Mouse (Mus musculus): ENCODE measurements around the gene Tfip11. TPM values are rescaled to one million over a fixed set of nuclear protein-coding genes. Genes with fewer than 3 reads are reported as not detected.

Tfip11 gene
- total and polyA plus RNA-seq, 3 experiments, result 34.6 to 44.7 TPM; not detected in 1

DNA sequence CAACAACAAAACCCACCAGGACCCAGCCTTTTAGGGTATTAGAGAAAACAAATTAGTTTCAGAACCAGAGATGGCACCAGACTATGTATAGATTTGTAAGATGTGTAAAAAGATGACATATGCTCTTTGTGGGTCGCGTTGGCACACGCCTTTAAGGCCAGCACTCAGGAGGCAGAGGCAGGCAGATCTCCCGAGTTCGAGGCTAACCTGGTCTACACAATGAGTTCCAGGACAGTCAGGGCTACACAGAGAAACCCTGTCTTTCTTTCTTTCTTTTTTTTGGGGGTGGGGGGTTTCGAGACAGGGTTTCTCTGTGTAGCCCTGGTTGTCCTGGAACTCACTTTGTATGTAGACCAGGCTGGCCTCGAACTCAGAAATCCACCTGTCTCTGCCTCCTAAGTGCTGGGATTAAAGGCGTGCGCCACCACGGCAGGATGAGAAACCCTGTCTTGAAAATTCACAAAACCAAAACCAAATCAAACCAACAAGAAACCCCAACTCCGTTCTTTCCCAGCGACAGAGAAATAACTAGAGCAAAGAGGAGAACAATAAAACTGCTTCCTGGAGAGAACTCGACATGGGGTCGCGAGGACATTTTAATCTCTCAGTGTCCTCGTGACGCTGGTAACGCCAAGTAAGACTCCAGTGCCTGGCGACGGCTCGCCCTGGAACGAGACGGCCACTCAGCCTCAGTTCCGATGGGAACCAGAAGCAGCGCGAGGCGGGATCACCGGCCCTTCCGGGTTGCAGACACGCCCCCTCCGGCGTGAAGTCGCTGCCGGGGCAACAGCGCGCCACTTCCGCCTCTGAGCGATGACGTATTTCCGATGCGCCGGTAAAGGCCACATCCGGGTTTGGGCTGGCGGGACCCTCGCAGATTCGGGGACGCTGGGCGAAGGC lies at the start of gene Tfip11 (continued):
- TF ChIP-seq CHD2 (IDR thresholded peaks at IDR 0.05; ENCODE audit: low read length) (0 out of 2 replicates have a peak, but pooled peaks have one; percentile 17), MYB (IDR thresholded peaks at IDR 0.05; ENCODE audit: low read depth, low read length) (no peak), EP300 (IDR thresholded peaks at IDR 0.05; ENCODE audit: low read depth in 1 of 2, low read length in 2 of 2) (no peak), POLR2AphosphoS5 (IDR thresholded peaks at IDR 0.05; ENCODE audit: borderline replicate concordance, low read depth, low read length) (no peak), BHLHE40 (IDR thresholded peaks at IDR 0.05; ENCODE audit: borderline replicate concordance, low read depth, low read length) (no peak)

DNA sequence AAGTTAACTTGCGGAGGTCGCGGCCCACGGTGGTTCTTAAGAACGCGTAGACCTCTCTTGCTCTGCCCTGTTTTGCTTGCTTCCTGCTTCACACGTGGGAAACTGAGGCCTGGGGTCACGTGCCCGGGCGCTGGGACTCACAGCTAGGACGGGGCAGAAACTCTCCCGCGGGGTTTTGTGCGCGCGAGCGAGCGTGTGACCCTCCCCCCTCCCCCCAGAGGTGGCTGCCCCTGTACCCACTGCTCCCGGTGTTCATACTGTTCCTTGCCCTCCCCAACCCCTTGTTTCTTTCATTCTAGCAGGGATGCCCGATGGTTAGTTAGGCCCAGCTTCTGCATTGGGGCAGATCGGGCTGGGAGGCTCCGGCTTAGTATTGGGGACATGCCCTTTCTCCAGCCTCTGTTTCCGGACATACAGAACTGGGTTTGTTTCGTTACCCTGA lies 49.2 kb upstream of the Tfip11 start:
- peak; percentile 77 for DNase-seq (ENCODE audit: low read depth, low spot score)
- Histone ChIP-seq H3K4me3 (ENCODE audit: control insufficient read depth in 1 of 2, insufficient read depth in 1 of 2, low read depth in 2 of 2, low read length in 2 of 2) (peak overlapping the region; percentile 83 to 86), H3K4me1 (ENCODE audit: control insufficient read depth in 1 of 2, insufficient read depth in 2 of 2, low read length in 2 of 2) (peaks cover 6 to 51% of the 10 kb centered on the region in 2 experiments), H3K9ac (ENCODE audit: control insufficient read depth, low read depth, low read length, poor library complexity, severe bottlenecking) (peak overlapping the region; percentile 87), H3K27ac (ENCODE audit: control insufficient read depth, low read depth, low read length) (peak overlapping the region; percentile 50), H3K36me3 (ENCODE audit: control insufficient read depth in 1 of 2, insufficient read depth in 2 of 2, low read length in 2 of 2) (peaks cover 0 to 33% of the 10 kb centered on the region in 2 experiments; a peak in 2 of 4 replicates), H3K27me3 (ENCODE audit: control insufficient read depth in 1 of 2, insufficient read depth in 2 of 2, low read length in 2 of 2) (no peaks in the 10 kb centered on the region), H3K9me3 (replicated peaks; ENCODE audit: insufficient read depth, low read length) (no peaks in the 10 kb centered on the region), H3K79me2 (ENCODE audit: control insufficient read depth, insufficient read depth, low read length, poor library complexity) (peaks cover 49% of the 10 kb centered on the region)
- TF ChIP-seq CHD2 (IDR thresholded peaks at IDR 0.05; ENCODE audit: low read length) (no peak), MEF2A (IDR thresholded peaks at IDR 0.05; ENCODE audit: extremely low read depth, insufficient replicate concordance, low read depth, low read length, poor library complexity, severe bottlenecking) (no peak), EP300 (IDR thresholded peaks at IDR 0.05; ENCODE audit: low read depth in 1 of 2, low read length in 2 of 2) (no peak), HCFC1 (IDR thresholded peaks at IDR 0.05; ENCODE audit: low read depth, low read length) (no peak), USF1 (IDR thresholded peaks at IDR 0.05; ENCODE audit: low read depth, low read length) (peak; percentile 89), RCOR1 (IDR thresholded peaks at IDR 0.05; ENCODE audit: low read depth, low read length) (no peak), POLR2AphosphoS5 (IDR thresholded peaks at IDR 0.05; ENCODE audit: borderline replicate concordance, low read depth, low read length) (no peak), BHLHE40 (IDR thresholded peaks at IDR 0.05; ENCODE audit: borderline replicate concordance, low read depth, low read length) (peak; percentile 82; the same call in 1 of the 2 replicates), JUND (IDR thresholded peaks at IDR 0.05; ENCODE audit: low read depth, low read length) (no peak), ELF1 (IDR thresholded peaks at IDR 0.05; ENCODE audit: low read depth, low read length) (no peak), TAL1 (IDR thresholded peaks at IDR 0.05; ENCODE audit: low read length) (no peak), TCF12 (IDR thresholded peaks at IDR 0.05; ENCODE audit: low read depth, low read length) (no peak), USF2 (IDR thresholded peaks at IDR 0.05; ENCODE audit: borderline replicate concordance in 1 of 2, insufficient read depth in 1 of 2, low read depth in 1 of 2, low read length in 2 of 2) (peak in 1 of 2 experiments; percentile 50; a peak in 1 of 4 replicates), MAFK (IDR thresholded peaks at IDR 0.05; ENCODE audit: borderline replicate concordance, low read depth, low read length) (no peak), SMC3 (IDR thresholded peaks at IDR 0.05; ENCODE audit: low read depth, low read length) (no peak), GABPA (IDR thresholded peaks at IDR 0.05; ENCODE audit: low read depth, low read length) (no peak), SIN3A (IDR thresholded peaks at IDR 0.05; ENCODE audit: low read length) (peak; percentile 53), MYC (IDR thresholded peaks at IDR 0.05; ENCODE audit: low read depth, low read length) (peak; percentile 57; the same call in 1 of the 2 replicates), NRF1 (IDR thresholded peaks at IDR 0.05; ENCODE audit: insufficient read depth, low read depth, low read length, poor library complexity, severe bottlenecking) (no peak), ZC3H11A (IDR thresholded peaks at IDR 0.05; ENCODE audit: low read depth, low read length) (no peak), ETS1 (IDR thresholded peaks at IDR 0.05; ENCODE audit: low read depth, low read length) (0 out of 2 replicates have a peak, but pooled peaks have one; percentile 24), ZMIZ1 (IDR thresholded peaks at IDR 0.05; ENCODE audit: low read depth, low read length) (no peak), MXI1 (IDR thresholded peaks at IDR 0.05; ENCODE audit: low read depth, low read length) (peak; percentile 74; the same call in 1 of the 2 replicates), MAZ (IDR thresholded peaks at IDR 0.05; ENCODE audit: low read depth, low read length) (no peak), UBTF (IDR thresholded peaks at IDR 0.05; ENCODE audit: borderline replicate concordance, insufficient read depth, low read depth, low read length) (no peak), RAD21 (IDR thresholded peaks at IDR 0.05; ENCODE audit: low read depth, low read length) (no peak), ZKSCAN1 (IDR thresholded peaks at IDR 0.05; ENCODE audit: low read depth, low read length) (no peak), MAX (IDR thresholded peaks at IDR 0.05; ENCODE audit: low read length) (peak; percentile 89), KAT2A (conservative IDR thresholded peaks at IDR 0.05; ENCODE audit: low read depth, low read length) (no peak), GATA1 (IDR thresholded peaks at IDR 0.05; ENCODE audit: low read depth, low read length) (no peak)
